Mouse (Mus musculus) ES-E14 (cell line): ENCODE measurements around the gene Pold4. TPM values are rescaled to one million over a fixed set of nuclear protein-coding genes. Genes with fewer than 3 reads are reported as not detected.
A peak's percentile ranks its signal among the peaks of the same experiment; 100 is the strongest.

Source experiments
- DNase-seq: peaks from one replicate; pipeline ENCODE4 v3.0.0-alpha.2; 2013; ENCODE audit warnings: low read depth, low spot score
- H3K27ac ChIP-seq: 2 replicates; pipeline ENCODE4 v1.5.1; 2012; ENCODE audit warnings: low read depth, mild to moderate bottlenecking, low read length, moderate library complexity, mixed read lengths; ENCODE audit not compliant: poor library complexity, insufficient read depth, severe bottlenecking
- H3K36me3 ChIP-seq: 2 replicates; pipeline ENCODE4 v1.6.1; 2012; ENCODE audit warnings: mild to moderate bottlenecking, low read length, moderate library complexity, mixed read lengths; ENCODE audit not compliant: control insufficient read depth, poor library complexity, insufficient read depth, severe bottlenecking
- H3K4me1 ChIP-seq, 2 experiments: fragments of 150-350 bp in 1 of 2; sonication (generic) in 1 of 2; 2 replicates each; pipeline ENCODE4 v1.6.1; 2012; ENCODE audit warnings: low read length in 2 of 2, mild to moderate bottlenecking in 1 of 2, mixed read lengths in 1 of 2; ENCODE audit not compliant: control insufficient read depth in 2 of 2, insufficient read depth in 2 of 2, poor library complexity in 1 of 2
- H3K4me3 ChIP-seq, 2 experiments: fragments of 150-350 bp in 1 of 2; sonication (generic) in 1 of 2; 2 replicates each; pipeline ENCODE4 v1.5.1; 2012; ENCODE audit warnings: low read length in 2 of 2, low read depth in 1 of 2, mild to moderate bottlenecking in 1 of 2, mixed read lengths in 1 of 2; ENCODE audit not compliant: insufficient read depth in 1 of 2, poor library complexity in 1 of 2, severe bottlenecking in 1 of 2
- H3K9ac ChIP-seq: 2 replicates; pipeline ENCODE4 v1.6.1; 2012; ENCODE audit warnings: low read depth, mild to moderate bottlenecking, low read length, mixed read lengths; ENCODE audit not compliant: poor library complexity, insufficient read depth, severe bottlenecking
- H3K9me3 ChIP-seq: fragments of 150-350 bp; sonication (generic); 2 replicates; pipeline ENCODE4 v1.6.1; 2012; ENCODE audit warnings: low read depth, mild to moderate bottlenecking, low read length; ENCODE audit not compliant: control insufficient read depth, insufficient read depth
- CHD2 ChIP-seq: IDR thresholded peaks from 2 replicates; pipeline ENCODE4 v1.6.1; 2014; ENCODE audit warnings: mild to moderate bottlenecking, low read depth, low read length, inconsistent platforms
- HCFC1 ChIP-seq: IDR thresholded peaks from 2 replicates; pipeline ENCODE4 v1.6.1; 2012; ENCODE audit warnings: low read length, inconsistent platforms, borderline replicate concordance; ENCODE audit not compliant: insufficient read depth
- MAFK ChIP-seq: IDR thresholded peaks from 2 replicates; pipeline ENCODE4 v1.6.1; 2014; ENCODE audit warnings: mild to moderate bottlenecking, low read depth, low read length, inconsistent platforms; ENCODE audit not compliant: insufficient read depth
- ZC3H11A ChIP-seq: IDR thresholded peaks from 2 replicates; pipeline ENCODE4 v1.6.1; 2012; ENCODE audit warnings: low read depth, mild to moderate bottlenecking, inconsistent platforms, low read length, borderline replicate concordance
- ZNF384 ChIP-seq: IDR thresholded peaks from 2 replicates; pipeline ENCODE4 v1.6.1; 2012; ENCODE audit warnings: low read depth, low read length, inconsistent platforms
- in situ Hi-C, 2 experiments: fragments of 600-800 bp; cut with MboI; formaldehyde crosslinking; loops; one replicate each; pipeline ENCODE4 v1.15.1; 2025; ENCODE audit warnings: low sequenced_read_pairs in 2 of 2, inconsistent platforms in 1 of 2; ENCODE audit not compliant: unreplicated experiment in 2 of 2
- total RNA-seq: library from RNA; depleted of rRNA; stranded (reverse); fragments of 300-350 nt; gene quantifications from 2 replicates; pipeline ENCODE4 v1.2.3, GENCODE M21; 2012

Pold4 gene
- total RNA-seq, 1 experiment, result 8.7 TPM

- peaks cover 0 to 2% of the 10 kb centered on the region in 2 experiments; a peak in 1 of 4 replicates for H3K4me1 ChIP-seq
- TF ChIP-seq MAFK (no peak), ZNF384 (no peak), HCFC1 (no peak), CHD2 (no peak), ZC3H11A (no peak)
Measured at GRCm38 (mm10) chr19:4261038-4261698, 29.5 kb downstream of the Pold4 start.

GRCm38 (mm10) chr19:4262756-4263155, 31.1 kb downstream of the Pold4 start:
- no peak for DNase-seq
- H3K36me3 ChIP-seq, result no peaks in the 10 kb centered on the region
- no peak overlapping the region for H3K9ac ChIP-seq
- TF ChIP-seq CHD2, result no peak
- no peak for TF ChIP-seq ZNF384
- TF ChIP-seq ZC3H11A, result no peak
- no peak for TF ChIP-seq MAFK
- no peak for TF ChIP-seq HCFC1
- H3K9me3 ChIP-seq, result no peaks in the 10 kb centered on the region
- in situ Hi-C loops, result no loop called here
- H3K4me3 ChIP-seq, result no peak overlapping the region
- H3K4me1 ChIP-seq, result peaks cover 0 to 2% of the 10 kb centered on the region in 2 experiments; a peak in 1 of 4 replicates
- no peak overlapping the region for H3K27ac ChIP-seq

More at GRCm38 (mm10) chr19:4261038-4261698, 29.5 kb downstream of the Pold4 start:
- H3K36me3 ChIP-seq, result no peaks in the 10 kb centered on the region
- no peaks in the 10 kb centered on the region for H3K9me3 ChIP-seq
- H3K9ac ChIP-seq, result no peak overlapping the region
- DNase-seq, result no peak
- no peak overlapping the region for H3K4me3 ChIP-seq
- no peak overlapping the region for H3K27ac ChIP-seq
- in situ Hi-C loops, result no loop called here

GRCm38 (mm10) chr19:4263702-4264101, 32.0 kb downstream of the Pold4 start:
- Histone ChIP-seq H3K36me3 (no peaks in the 10 kb centered on the region), H3K9ac (peak overlapping the region; percentile 6; the same call in 1 of the 2 replicates), H3K27ac (no peak overlapping the region), H3K9me3 (no peaks in the 10 kb centered on the region), H3K4me1 (peaks cover 0 to 2% of the 10 kb centered on the region in 2 experiments; a peak in 1 of 4 replicates), H3K4me3 (peak overlapping the region in 1 of 2 experiments; percentile 28; a peak in 1 of 4 replicates)
- in situ Hi-C loops, result no loop called here
- no peak for DNase-seq
- TF ChIP-seq ZC3H11A (no peak), HCFC1 (no peak), CHD2 (no peak), ZNF384 (no peak), MAFK (no peak)

- in situ Hi-C loops, result no loop called here
- peaks cover 0 to 2% of the 10 kb centered on the region in 2 experiments; a peak in 1 of 4 replicates for H3K4me1 ChIP-seq
- H3K36me3 ChIP-seq, result no peaks in the 10 kb centered on the region
- H3K9me3 ChIP-seq, result no peaks in the 10 kb centered on the region
- TF ChIP-seq ZNF384, result no peak
- no peak for TF ChIP-seq MAFK
- no peak for TF ChIP-seq HCFC1
- no peak for TF ChIP-seq ZC3H11A
- no peak for TF ChIP-seq CHD2
- no peak overlapping the region for H3K27ac ChIP-seq
- no peak for DNase-seq
- no peak overlapping the region for H3K4me3 ChIP-seq
- no peak overlapping the region for H3K9ac ChIP-seq
Measured at GRCm38 (mm10) chr19:4264171-4264780, 32.6 kb downstream of the Pold4 start.
